Mouse (Mus musculus) midbrain, embryonic 10.5 days (tissue): ENCODE data around the gene Hoxd12. TPM values are rescaled to one million over a fixed set of nuclear protein-coding genes. Genes with fewer than 3 reads are reported as not detected.

Experiments used
- DNase-seq: peaks from one replicate; pipeline ENCODE4 v3.0.0-alpha.2; 2017; ENCODE audit warnings: low spot score
- H3K27ac ChIP-seq: fragments of 300-500 bp; sonication (generic); replicated peaks from 2 replicates; pipeline ENCODE4 v1.5.1; 2016; ENCODE audit warnings: mild to moderate bottlenecking
- H3K27me3 ChIP-seq: fragments of 300-500 bp; sonication (generic); 2 replicates; pipeline ENCODE4 v1.6.1; 2016; ENCODE audit warnings: low read depth, mild to moderate bottlenecking; ENCODE audit not compliant: poor library complexity, severe bottlenecking
- H3K36me3 ChIP-seq: fragments of 300-500 bp; sonication (generic); 2 replicates; pipeline ENCODE4 v1.6.1; 2016; ENCODE audit warnings: mild to moderate bottlenecking, moderate library complexity
- H3K4me1 ChIP-seq: fragments of 300-500 bp; sonication (generic); 2 replicates; pipeline ENCODE4 v1.6.1; 2016
- H3K4me3 ChIP-seq: fragments of 300-500 bp; sonication (generic); 2 replicates; pipeline ENCODE4 v1.5.1; 2016; ENCODE audit warnings: mild to moderate bottlenecking, moderate library complexity
- H3K9me3 ChIP-seq: fragments of 300-500 bp; sonication (generic); replicated peaks from 2 replicates; pipeline ENCODE4 v1.6.1; 2016; ENCODE audit warnings: mild to moderate bottlenecking
- WGBS: fragments of 180-500 bp; shearing (Covaris S2); methylation state at CpG from one replicate; pipeline ENCODE4 v1.1.7; 2016; 5-methylcytosine and 5-hydroxymethylcytosine counted together
- polyA plus RNA-seq: library from polyadenylated mRNA; unstranded; fragments of >200 nt; fragmentation: Nextera tagmentation; extraction: Ambion mirVana; gene quantifications from 2 replicates; pipeline ENCODE4 v1.2.1, GENCODE M21; 2016

Gene Hoxd12
- polyA plus RNA-seq, 1 experiment from 2014 or later, result not detected

- no peak for DNase-seq
- Histone ChIP-seq H3K36me3 (no peaks in the 10 kb centered on the region), H3K4me3 (no peak overlapping the region), H3K4me1 (peaks cover 11% of the 10 kb centered on the region), H3K27ac (no peak overlapping the region), H3K27me3 (peaks cover 100% of the 10 kb centered on the region), H3K9me3 (no peaks in the 10 kb centered on the region)
- 4% methylated on average over 18 of the region's 18 CpGs for WGBS
These were observed 39.5 kb downstream of the Hoxd12 start for GRCm38 (mm10) chr2:74714156-74714789.

GRCm38 (mm10) chr2:74714881-74715280 lies 40.1 kb downstream of the Hoxd12 start:
- H3K4me1 ChIP-seq, result peaks cover 11% of the 10 kb centered on the region
- no peaks in the 10 kb centered on the region for H3K9me3 ChIP-seq
- no peak overlapping the region for H3K27ac ChIP-seq
- peaks cover 100% of the 10 kb centered on the region for H3K27me3 ChIP-seq
- no peak for DNase-seq
- no peaks in the 10 kb centered on the region for H3K36me3 ChIP-seq
- WGBS, result under 1% methylated on average over 14 of the region's 14 CpGs
- no peak overlapping the region for H3K4me3 ChIP-seq

- peaks cover 100% of the 10 kb centered on the region for H3K27me3 ChIP-seq
- peak overlapping the region; percentile 41 for H3K4me3 ChIP-seq
- WGBS, result 3% methylated on average over 26 of the region's 26 CpGs
These were observed 40.9 kb downstream of the Hoxd12 start for GRCm38 (mm10) chr2:74715504-74716241.

GRCm38 (mm10) chr2:74720384-74720783 lies 45.6 kb downstream of the Hoxd12 start:
- Histone ChIP-seq H3K9me3 (no peaks in the 10 kb centered on the region), H3K27me3 (peaks cover 100% of the 10 kb centered on the region), H3K4me1 (peaks cover 5% of the 10 kb centered on the region; the same call in 1 of the 2 replicates), H3K27ac (no peak overlapping the region), H3K4me3 (no peak overlapping the region), H3K36me3 (no peaks in the 10 kb centered on the region)
- no peak for DNase-seq
- 5% methylated on average over 2 of the region's 2 CpGs for WGBS

More at GRCm38 (mm10) chr2:74715504-74716241, 40.9 kb downstream of the Hoxd12 start:
- peak; percentile 90 for DNase-seq
- no peak overlapping the region for H3K27ac ChIP-seq
- no peaks in the 10 kb centered on the region for H3K9me3 ChIP-seq
- H3K36me3 ChIP-seq, result no peaks in the 10 kb centered on the region
- peaks cover 11% of the 10 kb centered on the region for H3K4me1 ChIP-seq

GRCm38 (mm10) chr2:74720955-74721491 lies 46.2 kb downstream of the Hoxd12 start:
- Histone ChIP-seq H3K4me1 (peaks cover under 1% of the 10 kb centered on the region; the same call in 1 of the 2 replicates), H3K4me3 (no peak overlapping the region)
- WGBS, result 2% methylated on average over 5 of the region's 5 CpGs

GRCm38 (mm10) chr2:74721882-74722281 lies 47.1 kb downstream of the Hoxd12 start:
- H3K36me3 ChIP-seq, result no peaks in the 10 kb centered on the region
- no peak overlapping the region for H3K4me3 ChIP-seq
- H3K9me3 ChIP-seq, result no peaks in the 10 kb centered on the region
- no peak overlapping the region for H3K27ac ChIP-seq
- WGBS, result 6% methylated on average over 6 of the region's 6 CpGs
- peak; percentile 25 for DNase-seq
- peaks cover 100% of the 10 kb centered on the region for H3K27me3 ChIP-seq
- no peaks in the 10 kb centered on the region for H3K4me1 ChIP-seq

More at GRCm38 (mm10) chr2:74720955-74721491, 46.2 kb downstream of the Hoxd12 start:
- Histone ChIP-seq H3K36me3 (no peaks in the 10 kb centered on the region), H3K27me3 (peaks cover 100% of the 10 kb centered on the region), H3K27ac (no peak overlapping the region), H3K9me3 (no peaks in the 10 kb centered on the region)
- DNase-seq, result peak; percentile 14

- H3K4me1 ChIP-seq, result peaks cover 9% of the 10 kb centered on the region
- no peaks in the 10 kb centered on the region for H3K9me3 ChIP-seq
- no peaks in the 10 kb centered on the region for H3K36me3 ChIP-seq
- no peak overlapping the region for H3K27ac ChIP-seq
- 2% methylated on average over 8 of the region's 8 CpGs for WGBS
- DNase-seq, result no peak
- no peak overlapping the region for H3K4me3 ChIP-seq
- H3K27me3 ChIP-seq, result peaks cover 100% of the 10 kb centered on the region
These were observed 48.1 kb downstream of the Hoxd12 start for GRCm38 (mm10) chr2:74722949-74723348.

GRCm38 (mm10) chr2:74724244-74725015 lies 49.6 kb downstream of the Hoxd12 start:
- Histone ChIP-seq H3K27me3 (peaks cover 100% of the 10 kb centered on the region), H3K4me1 (peaks cover 9% of the 10 kb centered on the region), H3K4me3 (no peak overlapping the region), H3K27ac (no peak overlapping the region), H3K9me3 (no peaks in the 10 kb centered on the region), H3K36me3 (no peaks in the 10 kb centered on the region)
- peak; percentile 28 for DNase-seq
- WGBS, result 5% methylated on average over 7 of the region's 7 CpGs

GRCm38 (mm10) chr2:74725171-74725570 lies 50.4 kb downstream of the Hoxd12 start:
- peaks cover 100% of the 10 kb centered on the region for H3K27me3 ChIP-seq
- H3K27ac ChIP-seq, result no peak overlapping the region

GRCm38 (mm10) chr2:74726551-74726950 lies 51.7 kb downstream of the Hoxd12 start, which contains the start of gene Gm28230:
Gene Gm28230, plus strand, starts transcription at chr2:74726728.
- no peak for DNase-seq
- Histone ChIP-seq H3K9me3 (no peaks in the 10 kb centered on the region), H3K27ac (no peak within 1 kb of the TSS), H3K4me3 (peak within 1 kb of the TSS; percentile 37), H3K27me3 (peaks cover 100% of the 10 kb centered on the region), H3K36me3 (no peaks in the 10 kb centered on the region), H3K4me1 (peaks cover 9% of the 10 kb centered on the region)
- WGBS, result 6% methylated on average over 5 of the region's 5 CpGs

More at GRCm38 (mm10) chr2:74725171-74725570, 50.4 kb downstream of the Hoxd12 start:
- Histone ChIP-seq H3K36me3 (no peaks in the 10 kb centered on the region), H3K4me3 (no peak overlapping the region), H3K9me3 (no peaks in the 10 kb centered on the region), H3K4me1 (peaks cover 9% of the 10 kb centered on the region)
- 1% methylated on average over 17 of the region's 17 CpGs for WGBS
- peak; percentile 52 for DNase-seq

GRCm38 (mm10) chr2:74726973-74727639 lies 52.3 kb downstream of the Hoxd12 start:
- no peak for DNase-seq
- Histone ChIP-seq H3K27me3 (peaks cover 100% of the 10 kb centered on the region), H3K4me3 (peak overlapping the region; percentile 37), H3K9me3 (no peaks in the 10 kb centered on the region), H3K36me3 (no peaks in the 10 kb centered on the region), H3K27ac (no peak overlapping the region), H3K4me1 (peaks cover 9% of the 10 kb centered on the region)
- WGBS, result under 1% methylated on average over 42 of the region's 43 CpGs
